Mouse (Mus musculus) embryonic facial prominence, embryonic 14.5 days (tissue): ENCODE measurements around the gene Svopl. TPM values are rescaled to one million over a fixed set of nuclear protein-coding genes. Genes with fewer than 3 reads are reported as not detected.

Source experiments
- ATAC-seq: fragments of 200-750 bp; cut with Nextera tagmentation; 2 replicates; pipeline ENCODE4 v1.8.0; 2017; ENCODE audit warnings: low read depth, moderate number of reproducible peaks, moderate TSS enrichment
- DNase-seq: peaks from one replicate; pipeline ENCODE4 v3.0.0-alpha.2; 2015; ENCODE audit warnings: low spot score
- H3K27ac ChIP-seq: fragments of 300-500 bp; sonication (generic); replicated peaks from 2 replicates; pipeline ENCODE4 v1.5.1; 2014; ENCODE audit warnings: low read depth, mild to moderate bottlenecking, low read length, moderate library complexity
- H3K27me3 ChIP-seq: fragments of 300-500 bp; sonication (generic); replicated peaks from 2 replicates; pipeline ENCODE4 v1.6.1; 2014; ENCODE audit warnings: low read length; ENCODE audit not compliant: control insufficient read depth, insufficient read depth
- H3K36me3 ChIP-seq: fragments of 300-500 bp; sonication (generic); 2 replicates; pipeline ENCODE4 v1.6.1; 2014; ENCODE audit warnings: low read length, mixed read lengths; ENCODE audit not compliant: control insufficient read depth, insufficient read depth
- H3K4me1 ChIP-seq: fragments of 300-500 bp; sonication (generic); 2 replicates; pipeline ENCODE4 v1.6.1; 2014; ENCODE audit warnings: antibody characterized with exemption, low read length; ENCODE audit not compliant: control insufficient read depth, insufficient read depth
- H3K4me2 ChIP-seq: fragments of 300-500 bp; sonication (generic); 2 replicates; pipeline ENCODE4 v1.6.1; 2014; ENCODE audit warnings: low read depth, mild to moderate bottlenecking, low read length, moderate library complexity, mixed read lengths
- H3K4me3 ChIP-seq: fragments of 300-500 bp; sonication (generic); 2 replicates; pipeline ENCODE4 v1.5.1; 2014; ENCODE audit warnings: low read depth, mild to moderate bottlenecking, low read length
- H3K9ac ChIP-seq: fragments of 300-500 bp; sonication (generic); 2 replicates; pipeline ENCODE4 v1.6.1; 2014; ENCODE audit warnings: low read depth, mild to moderate bottlenecking, low read length, moderate library complexity, mixed read lengths
- H3K9me3 ChIP-seq: fragments of 300-500 bp; sonication (generic); 2 replicates; pipeline ENCODE4 v1.6.1; 2016; ENCODE audit warnings: low read length; ENCODE audit not compliant: control insufficient read depth
- WGBS: fragments of 180-500 bp; shearing (Covaris S2); extraction: QIAGEN DNeasy Blood & Tissue Kit; methylation state at CpG from one replicate; pipeline ENCODE4 v1.1.7; 2014; 5-methylcytosine and 5-hydroxymethylcytosine counted together
- polyA plus RNA-seq: library from polyadenylated mRNA; unstranded; fragments of >200 nt; fragmentation: Nextera tagmentation; extraction: Ambion mirVana; gene quantifications from 2 replicates; pipeline ENCODE4 v1.2.1, GENCODE M21; 2014

Gene Svopl
- polyA plus RNA-seq, 1 experiment from 2014 or later: 6.0 TPM

GRCm38 (mm10) chr6:38021406-38021805, 25.4 kb downstream of the Svopl start:
- peaks cover 4% of the 10 kb centered on the region; the same call in 1 of the 2 replicates for H3K4me1 ChIP-seq
- no peaks in the 10 kb centered on the region for H3K36me3 ChIP-seq
- no peak overlapping the region for H3K27ac ChIP-seq
- H3K9me3 ChIP-seq: no peaks in the 10 kb centered on the region
- no peak overlapping the region for H3K4me3 ChIP-seq
- no peaks in the 10 kb centered on the region for H3K27me3 ChIP-seq
- WGBS: 83% methylated on average over 7 of the region's 7 CpGs
- no peak overlapping the region for H3K9ac ChIP-seq
- H3K4me2 ChIP-seq: no peak overlapping the region
- no peak for ATAC-seq
- no peak for DNase-seq

- Histone ChIP-seq H3K9ac (no peak overlapping the region), H3K4me3 (no peak overlapping the region), H3K4me2 (no peak overlapping the region), H3K9me3 (no peaks in the 10 kb centered on the region), H3K27me3 (no peaks in the 10 kb centered on the region), H3K36me3 (no peaks in the 10 kb centered on the region), H3K27ac (no peak overlapping the region), H3K4me1 (no peaks in the 10 kb centered on the region)
- ATAC-seq (no peak), DNase-seq (no peak)
- WGBS: 97% methylated on average over 2 of the region's 2 CpGs
Observed at GRCm38 (mm10) chr6:38012829-38013228, 34.0 kb downstream of the Svopl start.

GRCm38 (mm10) chr6:38007459-38007858, 39.3 kb downstream of the Svopl start:
- H3K36me3 ChIP-seq: no peaks in the 10 kb centered on the region
- 10% methylated on average over 6 of the region's 6 CpGs for WGBS
- no peak overlapping the region for H3K4me2 ChIP-seq
- no peaks in the 10 kb centered on the region for H3K27me3 ChIP-seq
- no peak overlapping the region for H3K27ac ChIP-seq
- no peaks in the 10 kb centered on the region for H3K4me1 ChIP-seq
- no peaks in the 10 kb centered on the region for H3K9me3 ChIP-seq
- ATAC-seq (peak; percentile 68), DNase-seq (peak; percentile 82)
- no peak overlapping the region for H3K4me3 ChIP-seq
- no peak overlapping the region for H3K9ac ChIP-seq

GRCm38 (mm10) chr6:37967386-37967785, 79.4 kb downstream of the Svopl start:
- no peaks in the 10 kb centered on the region for H3K27me3 ChIP-seq
- no peaks in the 10 kb centered on the region for H3K4me1 ChIP-seq
- no peak for ATAC-seq
- DNase-seq: no peak
- H3K4me2 ChIP-seq: no peak overlapping the region
- no peak overlapping the region for H3K4me3 ChIP-seq
- H3K27ac ChIP-seq: no peak overlapping the region
- peaks cover 70% of the 10 kb centered on the region for H3K36me3 ChIP-seq
- H3K9ac ChIP-seq: no peak overlapping the region
- WGBS: 87% methylated on average over 4 of the region's 4 CpGs
- no peaks in the 10 kb centered on the region for H3K9me3 ChIP-seq

GRCm38 (mm10) chr6:37951306-37951705, 95.5 kb downstream of the Svopl start:
- Histone ChIP-seq H3K27me3 (no peaks in the 10 kb centered on the region), H3K4me2 (no peak overlapping the region), H3K27ac (no peak overlapping the region), H3K9me3 (no peaks in the 10 kb centered on the region), H3K4me3 (no peak overlapping the region), H3K9ac (no peak overlapping the region), H3K36me3 (peaks cover 58% of the 10 kb centered on the region), H3K4me1 (no peaks in the 10 kb centered on the region)
- no peak for DNase-seq
- no peak for ATAC-seq
- 87% methylated on average over 6 of the region's 6 CpGs for WGBS

- Histone ChIP-seq H3K9me3 (no peaks in the 10 kb centered on the region), H3K4me2 (no peak overlapping the region), H3K27ac (no peak overlapping the region), H3K36me3 (peaks cover 24% of the 10 kb centered on the region), H3K4me3 (no peak overlapping the region), H3K9ac (no peak overlapping the region), H3K27me3 (no peaks in the 10 kb centered on the region), H3K4me1 (no peaks in the 10 kb centered on the region)
- DNase-seq (no peak), ATAC-seq (no peak)
- 58% methylated on average over 6 of the region's 6 CpGs for WGBS
Observed at GRCm38 (mm10) chr6:37936498-37936897, 110.3 kb downstream of the Svopl start.

Other genes starting within 250 kb of the Svopl start
- 15.8 and 18.1 TPM in 2 replicates for gene Trim24, start 176.2 kb downstream of the Svopl start, polyA plus RNA-seq
- 2.7 and 3.2 TPM in 2 replicates for gene Tmem213, start 62.3 kb upstream of the Svopl start, polyA plus RNA-seq
- 0.97 and 3.1 TPM in 2 replicates for gene Atp6v0a4, start 77.6 kb upstream of the Svopl start, polyA plus RNA-seq
- 6.0 and 6.2 TPM in 2 replicates for gene D630045J12Rik, start 207.0 kb upstream of the Svopl start, polyA plus RNA-seq